Mouse (Mus musculus) midbrain, embryonic 16.5 days (tissue): ENCODE results near the gene B4galt1. TPM values are rescaled to one million over a fixed set of nuclear protein-coding genes. Genes with fewer than 3 reads are reported as not detected.
A peak's percentile ranks its signal among the peaks of the same experiment; 100 is the strongest.

Experiments
- ATAC-seq: fragments of 200-750 bp; cut with Nextera tagmentation; 2 replicates; pipeline ENCODE4 v1.8.0; 2017; ENCODE audit warnings: moderate TSS enrichment
- H3K27ac ChIP-seq: fragments of 300-500 bp; sonication (generic); 2 replicates; pipeline ENCODE4 v1.5.1; 2014; ENCODE audit warnings: mild to moderate bottlenecking, low read length, mixed read lengths
- H3K27me3 ChIP-seq: fragments of 300-500 bp; sonication (generic); 2 replicates; pipeline ENCODE4 v1.6.1; 2014; ENCODE audit warnings: low read depth, low read length, mixed read lengths; ENCODE audit not compliant: control insufficient read depth, insufficient read depth
- H3K36me3 ChIP-seq: fragments of 300-500 bp; sonication (generic); 2 replicates; pipeline ENCODE4 v1.6.1; 2014; ENCODE audit warnings: mild to moderate bottlenecking, low read length, moderate library complexity, mixed read lengths; ENCODE audit not compliant: control insufficient read depth, insufficient read depth
- H3K4me1 ChIP-seq: fragments of 300-500 bp; sonication (generic); 2 replicates; pipeline ENCODE4 v1.6.1; 2014; ENCODE audit warnings: mild to moderate bottlenecking, low read length, mixed read lengths; ENCODE audit not compliant: control insufficient read depth, insufficient read depth
- H3K4me2 ChIP-seq: fragments of 300-500 bp; sonication (generic); 2 replicates; pipeline ENCODE4 v1.6.1; 2014; ENCODE audit warnings: mild to moderate bottlenecking, low read length, mixed read lengths
- H3K4me3 ChIP-seq: fragments of 300-500 bp; sonication (generic); 2 replicates; pipeline ENCODE4 v1.5.1; 2014; ENCODE audit warnings: low read depth, mild to moderate bottlenecking, low read length, moderate library complexity, mixed read lengths
- H3K9ac ChIP-seq: fragments of 300-500 bp; sonication (generic); 2 replicates; pipeline ENCODE4 v1.6.1; 2014; ENCODE audit warnings: low read depth, low read length, mixed read lengths
- H3K9me3 ChIP-seq: fragments of 300-500 bp; sonication (generic); replicated peaks from 2 replicates; pipeline ENCODE4 v1.6.1; 2014; ENCODE audit warnings: mild to moderate bottlenecking, low read length, mixed read lengths; ENCODE audit not compliant: control insufficient read depth, poor library complexity, severe bottlenecking
- WGBS: fragments of 180-500 bp; shearing (Covaris S2); extraction: QIAGEN DNeasy Blood & Tissue Kit; methylation state at CpG from one replicate; pipeline ENCODE4 v1.1.7; 2014; 5-methylcytosine and 5-hydroxymethylcytosine counted together
- polyA plus RNA-seq: library from polyadenylated mRNA; unstranded; fragments of >200 nt; fragmentation: Nextera tagmentation; extraction: Ambion mirVana; gene quantifications from 2 replicates; pipeline ENCODE4 v1.2.1, GENCODE M21; 2015

The B4galt1 gene
- polyA plus RNA-seq, 1 experiment from 2014 or later = 5.8 TPM

DNA sequence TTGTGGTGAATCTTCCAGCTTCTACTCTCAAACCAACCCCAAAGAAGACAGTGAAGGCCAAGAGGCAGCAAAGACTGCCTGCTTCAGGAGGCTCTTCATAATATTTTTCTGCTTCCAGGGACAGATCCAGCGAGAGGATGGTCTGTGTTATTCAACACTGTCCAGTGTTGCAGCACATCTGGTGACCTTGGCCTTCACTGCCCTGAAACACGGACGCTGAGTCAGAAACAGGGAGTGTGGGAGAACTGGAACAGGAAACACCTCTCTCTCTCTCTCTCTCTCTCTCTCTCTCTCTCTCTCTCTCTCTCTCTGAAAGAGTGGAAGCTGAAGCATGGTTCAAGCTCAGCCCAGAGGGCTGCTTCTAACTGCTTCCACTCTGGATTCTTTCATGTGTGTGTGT lies 35.4 kb upstream of the B4galt1 start:
- no peaks in the 10 kb centered on the region for H3K4me1 ChIP-seq
- ATAC-seq = no peak

DNA sequence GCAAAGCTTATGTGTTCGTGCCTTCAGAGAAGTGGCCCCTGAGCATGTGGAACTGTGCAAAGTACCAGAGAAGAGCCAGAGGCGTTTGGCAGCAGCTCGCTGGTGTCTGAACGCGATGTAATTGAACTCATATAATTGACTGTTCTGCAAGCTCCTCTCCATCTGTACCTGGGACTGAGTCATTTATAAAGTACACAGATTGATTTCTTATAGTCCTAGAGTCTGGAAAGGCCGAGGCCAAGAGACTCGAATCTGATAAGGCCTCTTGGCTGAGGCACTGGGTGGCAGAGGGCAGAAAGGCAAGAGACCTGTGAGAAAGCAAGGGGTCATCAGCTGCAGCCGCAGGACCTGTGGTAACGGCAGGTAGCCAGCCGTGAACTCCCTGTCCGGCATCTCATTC lies 35.0 kb upstream of the B4galt1 start:
- Histone ChIP-seq H3K9me3 (no peaks in the 10 kb centered on the region), H3K27ac (no peak overlapping the region), H3K4me3 (no peak overlapping the region), H3K27me3 (no peaks in the 10 kb centered on the region), H3K36me3 (no peaks in the 10 kb centered on the region), H3K9ac (no peak overlapping the region), H3K4me2 (no peak overlapping the region), H3K4me1 (no peaks in the 10 kb centered on the region)
- 84% methylated on average over 11 of the region's 11 CpGs for WGBS
- no peak for ATAC-seq

More for the DNA sequence above, 35.4 kb upstream of the B4galt1 start:
- Histone ChIP-seq H3K4me2 (no peak overlapping the region), H3K27ac (no peak overlapping the region), H3K36me3 (no peaks in the 10 kb centered on the region), H3K9ac (no peak overlapping the region), H3K4me3 (no peak overlapping the region), H3K27me3 (no peaks in the 10 kb centered on the region), H3K9me3 (no peaks in the 10 kb centered on the region)
- WGBS = 76% methylated on average over 3 of the region's 3 CpGs

DNA sequence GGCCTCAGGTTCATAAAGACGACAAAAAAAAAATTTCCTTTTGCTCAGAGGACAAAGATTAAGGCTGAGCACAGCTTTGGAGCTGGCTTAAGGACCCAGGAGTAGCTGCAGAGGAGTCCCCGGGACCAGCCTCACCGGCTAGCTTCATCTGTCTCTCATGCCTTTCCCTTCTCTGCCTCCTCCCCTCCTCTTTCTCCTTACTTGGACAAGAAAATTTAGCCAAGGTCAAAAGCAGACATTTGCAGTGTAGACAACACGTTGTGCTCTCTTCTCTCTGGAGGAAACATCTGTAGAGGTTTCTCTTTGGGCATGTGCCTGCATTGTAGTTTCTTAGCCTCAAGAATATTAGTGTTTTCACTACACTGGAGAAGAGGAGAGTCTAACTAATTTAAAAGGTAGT lies 32.1 kb upstream of the B4galt1 start:
- WGBS = 84% methylated on average over 4 of the region's 4 CpGs
- ATAC-seq = no peak
- no peaks in the 10 kb centered on the region for H3K36me3 ChIP-seq
- H3K9ac ChIP-seq = no peak overlapping the region
- H3K4me3 ChIP-seq = no peak overlapping the region
- no peaks in the 10 kb centered on the region for H3K27me3 ChIP-seq
- H3K4me1 ChIP-seq = no peaks in the 10 kb centered on the region
- H3K27ac ChIP-seq = no peak overlapping the region
- H3K4me2 ChIP-seq = no peak overlapping the region
- H3K9me3 ChIP-seq = no peaks in the 10 kb centered on the region

DNA sequence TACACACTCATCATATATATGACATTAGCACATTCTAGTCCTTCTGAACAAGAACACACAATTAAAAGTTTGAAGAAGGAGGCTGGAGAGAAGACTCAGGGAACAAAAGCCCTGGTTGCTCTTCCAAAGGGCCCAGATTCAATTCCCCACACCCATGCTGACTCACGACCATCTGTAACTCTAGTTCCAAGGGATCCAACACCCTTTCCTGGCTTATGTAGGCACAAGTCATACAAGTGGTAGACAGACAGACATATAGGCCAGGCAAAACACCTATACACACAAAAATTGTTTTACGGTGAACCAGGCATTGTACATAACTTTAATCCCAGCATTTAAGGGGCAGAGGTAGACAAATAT lies 31.3 kb upstream of the B4galt1 start:
- 91% methylated on average over 2 of the region's 2 CpGs for WGBS
- Histone ChIP-seq H3K4me3 (no peak overlapping the region), H3K9me3 (no peaks in the 10 kb centered on the region), H3K36me3 (no peaks in the 10 kb centered on the region), H3K4me2 (no peak overlapping the region), H3K4me1 (no peaks in the 10 kb centered on the region), H3K27me3 (no peaks in the 10 kb centered on the region), H3K9ac (no peak overlapping the region), H3K27ac (no peak overlapping the region)
- no peak for ATAC-seq

DNA sequence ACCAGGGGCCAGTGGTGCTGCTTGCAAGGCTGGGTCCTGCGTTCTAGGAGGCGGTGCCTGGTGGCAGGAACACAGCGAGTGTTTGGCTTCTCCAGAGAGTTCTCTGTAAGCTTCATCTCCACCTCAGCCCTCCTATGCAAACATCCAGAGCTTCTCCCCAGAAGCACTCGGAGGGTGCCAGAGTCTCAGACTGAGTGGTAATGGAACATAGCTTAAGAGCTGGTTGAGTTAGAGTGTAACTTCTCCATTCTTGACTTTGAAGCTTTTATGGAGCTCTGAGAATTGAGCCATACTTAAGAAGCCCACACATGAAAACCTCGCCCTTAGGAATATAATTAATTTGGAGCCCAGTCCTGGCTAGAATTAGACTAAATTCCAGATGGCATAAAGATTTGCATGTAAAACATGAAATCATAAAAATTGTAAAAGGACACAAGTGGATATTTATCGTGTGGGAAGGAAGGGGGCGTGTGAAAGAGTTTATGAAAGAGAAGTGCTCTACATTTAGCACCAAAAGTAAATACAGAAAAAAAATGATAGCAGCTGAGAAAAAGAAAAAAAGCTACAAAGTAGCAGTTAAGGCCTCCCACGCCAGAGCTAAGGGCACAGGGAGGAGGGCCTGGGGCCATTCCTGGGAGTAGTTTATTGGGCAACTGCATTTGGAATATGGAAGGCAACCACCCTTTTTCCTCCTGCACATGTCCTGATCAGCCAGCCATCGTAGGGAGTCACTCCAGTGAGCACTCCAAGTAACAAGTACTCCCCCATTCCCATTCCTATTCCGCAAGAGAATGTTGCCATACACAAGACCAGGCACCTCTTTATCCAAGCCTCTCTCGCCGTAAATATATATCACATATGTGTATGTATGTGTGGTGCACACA lies 30.7 kb upstream of the B4galt1 start:
- H3K9me3 ChIP-seq = no peaks in the 10 kb centered on the region
- H3K36me3 ChIP-seq = no peaks in the 10 kb centered on the region
- H3K4me2 ChIP-seq = no peak overlapping the region
- H3K27ac ChIP-seq = no peak overlapping the region
- no peak overlapping the region for H3K4me3 ChIP-seq
- H3K9ac ChIP-seq = no peak overlapping the region
- no peaks in the 10 kb centered on the region for H3K4me1 ChIP-seq
- ATAC-seq = no peak
- 89% methylated on average over 12 of the region's 12 CpGs for WGBS
- H3K27me3 ChIP-seq = no peaks in the 10 kb centered on the region

GRCm38 (mm10) chr4:40883200-40883599 lies 29.4 kb upstream of the B4galt1 start:
- Histone ChIP-seq H3K36me3 (no peaks in the 10 kb centered on the region), H3K4me2 (no peak overlapping the region), H3K4me3 (no peak overlapping the region), H3K9ac (no peak overlapping the region), H3K27ac (no peak overlapping the region), H3K9me3 (no peaks in the 10 kb centered on the region), H3K4me1 (no peaks in the 10 kb centered on the region), H3K27me3 (no peaks in the 10 kb centered on the region)
- ATAC-seq = no peak
- WGBS = 77% methylated on average over 10 of the region's 10 CpGs

DNA sequence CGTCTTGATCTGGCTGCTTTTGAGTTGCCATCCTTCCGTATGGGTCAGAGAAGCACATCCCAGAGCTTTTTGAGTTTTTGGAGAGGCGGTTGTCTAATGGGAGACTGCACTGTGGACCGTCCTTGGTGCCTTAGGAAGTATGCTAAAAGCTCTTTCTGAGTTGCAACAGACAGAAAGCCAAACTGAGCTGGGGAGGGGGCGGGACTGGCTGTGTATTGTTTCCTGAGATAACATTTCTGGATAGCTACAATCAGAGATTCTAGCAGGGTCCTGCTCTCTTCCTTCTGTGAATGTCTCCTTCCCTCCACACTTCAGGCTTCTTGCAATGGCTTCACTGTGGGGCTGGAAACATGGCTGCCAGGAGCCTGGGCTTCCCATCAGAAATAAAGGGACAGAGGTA lies 23.7 kb upstream of the B4galt1 start:
- Histone ChIP-seq H3K4me3 (no peak overlapping the region), H3K4me1 (peaks cover 2% of the 10 kb centered on the region), H3K9me3 (no peaks in the 10 kb centered on the region), H3K27me3 (no peaks in the 10 kb centered on the region), H3K4me2 (no peak overlapping the region), H3K9ac (no peak overlapping the region), H3K27ac (no peak overlapping the region), H3K36me3 (no peaks in the 10 kb centered on the region)
- no peak for ATAC-seq
- 90% methylated on average over 5 of the region's 5 CpGs for WGBS

- no peaks in the 10 kb centered on the region for H3K27me3 ChIP-seq
- H3K36me3 ChIP-seq = no peaks in the 10 kb centered on the region
- H3K4me1 ChIP-seq = peaks cover 2% of the 10 kb centered on the region
- 49% methylated on average over 12 of the region's 12 CpGs for WGBS
- ATAC-seq = 0 out of 2 replicates have a peak, but pooled peaks have one; percentile 45
- no peaks in the 10 kb centered on the region for H3K9me3 ChIP-seq
- H3K27ac ChIP-seq = no peak overlapping the region
- H3K4me3 ChIP-seq = no peak overlapping the region
- no peak overlapping the region for H3K9ac ChIP-seq
- H3K4me2 ChIP-seq = no peak overlapping the region; the same call in 1 of the 2 replicates
Measured at GRCm38 (mm10) chr4:40876814-40877371, 23.1 kb upstream of the B4galt1 start.

DNA sequence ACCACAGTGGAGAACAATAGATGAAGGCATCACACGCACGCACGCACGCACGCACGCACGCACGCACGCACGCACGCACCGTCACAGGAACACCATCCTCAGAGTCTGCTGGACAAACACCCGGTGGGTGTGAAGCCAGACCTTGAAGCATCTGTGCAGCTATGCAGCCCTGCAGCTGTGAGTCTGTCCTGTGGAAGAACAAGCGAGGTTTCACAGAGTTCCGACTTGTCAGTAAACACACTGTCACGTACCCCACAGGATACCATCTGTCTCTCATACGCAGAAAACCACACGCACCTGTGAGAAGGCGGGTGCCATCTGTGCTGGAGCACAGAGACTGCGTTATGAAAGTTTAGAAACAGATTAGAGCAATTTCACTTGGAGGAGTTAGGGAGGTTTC lies 22.0 kb upstream of the B4galt1 start:
- Histone ChIP-seq H3K4me3 (no peak overlapping the region), H3K4me1 (peaks cover 2% of the 10 kb centered on the region), H3K4me2 (no peak overlapping the region), H3K9ac (no peak overlapping the region), H3K27ac (no peak overlapping the region), H3K27me3 (no peaks in the 10 kb centered on the region), H3K9me3 (no peaks in the 10 kb centered on the region), H3K36me3 (no peaks in the 10 kb centered on the region)
- WGBS = 91% methylated on average over 20 of the region's 20 CpGs
- ATAC-seq = peak; percentile 25; the same call in 1 of the 2 replicates
